Mouse (Mus musculus): ENCODE data around the gene Igfbp2.

Igfbp2 gene

GRCm38 (mm10) chr1:72854337-72855237, 30.3 kb downstream of the Igfbp2 start:
- DNase-seq (ENCODE audit: low spot score) = peak; percentile 83

- no peak for DNase-seq (ENCODE audit: low spot score)
These were observed 31.4 kb downstream of the Igfbp2 start for GRCm38 (mm10) chr1:72855729-72856128.

GRCm38 (mm10) chr1:72856209-72856909, 32.1 kb downstream of the Igfbp2 start:
- DNase-seq (ENCODE audit: low spot score) = no peak

GRCm38 (mm10) chr1:72857142-72857541, 32.8 kb downstream of the Igfbp2 start:
- DNase-seq (ENCODE audit: low spot score) = no peak

- no peak for DNase-seq (ENCODE audit: low spot score)
These were observed 33.3 kb downstream of the Igfbp2 start for GRCm38 (mm10) chr1:72857631-72858030.

- DNase-seq (ENCODE audit: low spot score) = no peak
These were observed 34.0 kb downstream of the Igfbp2 start for GRCm38 (mm10) chr1:72858286-72858685.

- peak; percentile 52 for DNase-seq (ENCODE audit: low spot score)
These were observed 34.6 kb downstream of the Igfbp2 start for GRCm38 (mm10) chr1:72858874-72859273.

- DNase-seq (ENCODE audit: low spot score) = no peak
These were observed 35.7 kb downstream of the Igfbp2 start for GRCm38 (mm10) chr1:72859963-72860362.

GRCm38 (mm10) chr1:72860502-72860901, 36.2 kb downstream of the Igfbp2 start:
- DNase-seq (ENCODE audit: low spot score) = no peak

- no peak for DNase-seq (ENCODE audit: low spot score)
These were observed 37.4 kb downstream of the Igfbp2 start for GRCm38 (mm10) chr1:72861702-72862101.

- DNase-seq (ENCODE audit: low spot score) = no peak
These were observed 37.9 kb downstream of the Igfbp2 start for GRCm38 (mm10) chr1:72862248-72862647.

- DNase-seq (ENCODE audit: low spot score) = no peak
These were observed 39.4 kb downstream of the Igfbp2 start for GRCm38 (mm10) chr1:72863692-72864091.

- no peak for DNase-seq (ENCODE audit: low spot score)
These were observed 40.0 kb downstream of the Igfbp2 start for GRCm38 (mm10) chr1:72864272-72864671.

- DNase-seq (ENCODE audit: low spot score) = peak; percentile 94
These were observed 41.6 kb downstream of the Igfbp2 start for GRCm38 (mm10) chr1:72865900-72866299.

- DNase-seq (ENCODE audit: low spot score) = no peak
These were observed 42.1 kb downstream of the Igfbp2 start for GRCm38 (mm10) chr1:72866417-72866816.

- DNase-seq (ENCODE audit: low spot score) = no peak
These were observed 43.0 kb downstream of the Igfbp2 start for GRCm38 (mm10) chr1:72867346-72867745.

- DNase-seq (ENCODE audit: low spot score) = no peak
These were observed 44.3 kb downstream of the Igfbp2 start for GRCm38 (mm10) chr1:72868429-72869215.

- DNase-seq (ENCODE audit: low spot score) = no peak
These were observed 45.0 kb downstream of the Igfbp2 start for GRCm38 (mm10) chr1:72869275-72869674.

GRCm38 (mm10) chr1:72869681-72870614, 45.6 kb downstream of the Igfbp2 start:
- DNase-seq (ENCODE audit: low spot score) = peak; percentile 89

GRCm38 (mm10) chr1:72870615-72871336, 46.5 kb downstream of the Igfbp2 start:
- peak; percentile 93 for DNase-seq (ENCODE audit: low spot score)

- DNase-seq (ENCODE audit: low spot score) = no peak
These were observed 47.0 kb downstream of the Igfbp2 start for GRCm38 (mm10) chr1:72871337-72871696.
